Mouse (Mus musculus) lung, embryonic 16.5 days (tissue): ENCODE results near the gene Osbpl8. TPM values are rescaled to one million over a fixed set of nuclear protein-coding genes. Genes with fewer than 3 reads are reported as not detected.

Experiments
- ATAC-seq: fragments of 200-750 bp; cut with Nextera tagmentation; 2 replicates; pipeline ENCODE4 v1.8.0; 2017; ENCODE audit warnings: low read depth, mild to moderate bottlenecking, moderate library complexity
- H3K27ac ChIP-seq: fragments of 300-500 bp; sonication (generic); 2 replicates; pipeline ENCODE4 v1.5.1; 2014; ENCODE audit warnings: mild to moderate bottlenecking, control low read depth, low read length
- H3K27me3 ChIP-seq: fragments of 300-500 bp; sonication (generic); 2 replicates; pipeline ENCODE4 v1.6.1; 2014; ENCODE audit warnings: low read depth, low read length, mixed read lengths; ENCODE audit not compliant: control insufficient read depth, insufficient read depth
- H3K36me3 ChIP-seq: fragments of 300-500 bp; sonication (generic); 2 replicates; pipeline ENCODE4 v1.6.1; 2014; ENCODE audit warnings: low read length; ENCODE audit not compliant: control insufficient read depth, insufficient read depth
- H3K4me1 ChIP-seq: fragments of 300-500 bp; sonication (generic); replicated peaks from 2 replicates; pipeline ENCODE4 v1.6.1; 2014; ENCODE audit warnings: low read length, mixed read lengths; ENCODE audit not compliant: control insufficient read depth, insufficient read depth
- H3K4me2 ChIP-seq: fragments of 300-500 bp; sonication (generic); 2 replicates; pipeline ENCODE4 v1.6.1; 2014; ENCODE audit warnings: low read depth, low read length, control low read depth
- H3K4me3 ChIP-seq: fragments of 300-500 bp; sonication (generic); 2 replicates; pipeline ENCODE4 v1.5.1; 2014; ENCODE audit warnings: mild to moderate bottlenecking, low read length, control low read depth
- H3K9ac ChIP-seq: fragments of 300-500 bp; sonication (generic); 2 replicates; pipeline ENCODE4 v1.6.1; 2014; ENCODE audit warnings: low read length, control low read depth
- H3K9me3 ChIP-seq: fragments of 300-500 bp; sonication (generic); 2 replicates; pipeline ENCODE4 v1.6.1; 2016; ENCODE audit warnings: low read length; ENCODE audit not compliant: control insufficient read depth
- WGBS: fragments of 180-500 bp; shearing (Covaris S2); extraction: QIAGEN DNeasy Blood & Tissue Kit; methylation state at CpG from one replicate; pipeline ENCODE4 v1.1.7; 2014; 5-methylcytosine and 5-hydroxymethylcytosine counted together
- polyA plus RNA-seq: library from polyadenylated mRNA; unstranded; fragments of >200 nt; fragmentation: Nextera tagmentation; extraction: Ambion mirVana; gene quantifications from 2 replicates; pipeline ENCODE4 v1.2.1, GENCODE M21; 2015

Osbpl8 gene
- polyA plus RNA-seq, 1 experiment from 2014 or later, result 8.9 TPM

GRCm38 (mm10) chr10:111343555-111343954 lies 179.0 kb downstream of the Osbpl8 start:
- Histone ChIP-seq H3K4me3 (no peak overlapping the region), H3K36me3 (no peaks in the 10 kb centered on the region), H3K9ac (no peak overlapping the region), H3K4me1 (no peaks in the 10 kb centered on the region), H3K27ac (no peak overlapping the region), H3K4me2 (no peak overlapping the region), H3K27me3 (no peaks in the 10 kb centered on the region), H3K9me3 (no peaks in the 10 kb centered on the region)
- 77% methylated on average over 5 of the region's 5 CpGs for WGBS
- ATAC-seq, result no peak

Other genes with a start within 250 kb of the Osbpl8 start
- gene Csrp2, start 245.0 kb upstream of the Osbpl8 start, polyA plus RNA-seq, result 196 and 197 TPM in 2 replicates
- gene Zdhhc17, start 154.6 kb upstream of the Osbpl8 start, polyA plus RNA-seq, result 22.4 and 22.6 TPM in 2 replicates
- gene Bbs10, start 133.9 kb downstream of the Osbpl8 start, polyA plus RNA-seq, result 6.2 TPM in 2 replicates